ENCODE assay signal across 15 mouse cellular contexts in genomic region chr17:24532045-24532444, GRCm38 (mm10). TPM values are rescaled to one million over a fixed set of nuclear protein-coding genes. Genes with fewer than 3 reads are reported as not detected.
DNase-seq lines count a peak whose midpoint lies in the region; ATAC-seq and TF ChIP-seq lines count a peak whose summit lies in the region.
"Had no signal": no experiment of that assay in that cellular context is flagged by ENCODE, and none has a peak within 500 bp of the region (broad histone marks: within the 10 kb centered on the region; RNA-seq: fewer than 3 reads in every experiment).

No protein-coding gene starts in this region.

- no peaks in the 10 kb centered on the region for H3K27me3 ChIP-seq in forebrain, embryonic 13.5 days
- H3K27me3 ChIP-seq in forebrain, embryonic 16.5 days (replicated peaks; ENCODE audit: control insufficient read depth, insufficient read depth, low read length) = no peaks in the 10 kb centered on the region
- no peaks in the 10 kb centered on the region for H3K27me3 ChIP-seq in liver, embryonic 11.5 days (replicated peaks; ENCODE audit: control insufficient read depth, insufficient read depth, low read length)
- H3K27me3 ChIP-seq in limb, embryonic 12.5 days = no peaks in the 10 kb centered on the region
- H3K27me3 ChIP-seq: liver, embryonic 13.5 days had no signal

- 0 out of 2 replicates have a peak overlapping the region, but pooled peaks have one; percentile 68 for H3K4me2 ChIP-seq in forebrain, embryonic 13.5 days
- H3K4me2 ChIP-seq in forebrain, embryonic 16.5 days (ENCODE audit: low read length) = no peak overlapping the region
- no peak overlapping the region for H3K4me2 ChIP-seq in liver, embryonic 11.5 days
- H3K4me2 ChIP-seq in limb, embryonic 12.5 days = 0 out of 2 replicates have a peak overlapping the region, but pooled peaks have one; percentile 78

- no peak overlapping the region for H3K4me3 ChIP-seq in forebrain, embryonic 13.5 days
- H3K4me3 ChIP-seq in forebrain, embryonic 16.5 days (replicated peaks; ENCODE audit: low read length) = no peak overlapping the region
- H3K4me3 ChIP-seq in liver, embryonic 11.5 days (ENCODE audit: low read depth, low read length) = no peak overlapping the region
- H3K4me3 ChIP-seq in cortical plate, adult 2 months (ENCODE audit: insufficient read depth, low read length) = peak overlapping the region; percentile 56
- no peak overlapping the region for H3K4me3 ChIP-seq in limb, embryonic 12.5 days (replicated peaks)

- no peak for ATAC-seq in forebrain, embryonic 13.5 days
- no peak for ATAC-seq in forebrain, embryonic 16.5 days
- ATAC-seq in liver, embryonic 11.5 days (replicated peaks; ENCODE audit: low FRiP score) = no peak
- ATAC-seq in limb, embryonic 12.5 days (ENCODE audit: insufficient number of reproducible peaks, insufficient read depth, low FRiP score, low TSS enrichment, low read depth) = no peak
- ATAC-seq in granulocyte monocyte progenitor cell, adult 5-6 weeks (replicated peaks; ENCODE audit: poor library complexity, severe bottlenecking) = no peak

- DNase-seq in liver, embryonic 11.5 days (ENCODE audit: low spot score) = no peak
- DNase-seq in liver = no peak
- DNase-seq in Muller cell, postnatal 12 days (ENCODE audit: inconsistent ontology term) = no peak
- DNase-seq: adrenal gland, adult 8-10 months; gastrocnemius, postnatal 14 days; kidney, postnatal 14 days; layer of hippocampus, postnatal 36 days; liver, embryonic 13.5 days; lung, postnatal 4 days; right cerebral cortex, adult 18-20 months had no signal

- H3K4me1 ChIP-seq in forebrain, embryonic 13.5 days = peaks cover 55% of the 10 kb centered on the region
- peaks cover 51% of the 10 kb centered on the region for H3K4me1 ChIP-seq in forebrain, embryonic 16.5 days (replicated peaks; ENCODE audit: control insufficient read depth, insufficient read depth, low read length)
- H3K4me1 ChIP-seq in liver, embryonic 11.5 days (replicated peaks; ENCODE audit: control insufficient read depth, insufficient read depth, low read length) = peaks cover 22% of the 10 kb centered on the region
- H3K4me1 ChIP-seq in cortical plate, adult 2 months (ENCODE audit: control insufficient read depth, insufficient read depth, low read length) = peaks cover 19% of the 10 kb centered on the region
- peaks cover 45% of the 10 kb centered on the region for H3K4me1 ChIP-seq in limb, embryonic 12.5 days (replicated peaks)

- H3K9me3 ChIP-seq in forebrain, embryonic 13.5 days (replicated peaks) = no peaks in the 10 kb centered on the region
- no peaks in the 10 kb centered on the region for H3K9me3 ChIP-seq in forebrain, embryonic 16.5 days (ENCODE audit: control insufficient read depth, low read length)
- H3K9me3 ChIP-seq in liver, embryonic 11.5 days (ENCODE audit: control insufficient read depth, low read length) = no peaks in the 10 kb centered on the region
- no peaks in the 10 kb centered on the region for H3K9me3 ChIP-seq in limb, embryonic 12.5 days
- H3K9me3 ChIP-seq: liver, embryonic 13.5 days had no signal

- H3K9ac ChIP-seq in forebrain, embryonic 13.5 days = peak overlapping the region; percentile 57; the same call in 1 of the 2 replicates
- H3K9ac ChIP-seq in forebrain, embryonic 16.5 days (replicated peaks; ENCODE audit: low read depth, low read length) = no peak overlapping the region
- H3K9ac ChIP-seq in liver, embryonic 11.5 days (ENCODE audit: low read depth, low read length) = no peak overlapping the region
- H3K9ac ChIP-seq in limb, embryonic 12.5 days (replicated peaks) = 0 out of 2 replicates have a peak overlapping the region, but pooled peaks have one; percentile 31

- WGBS in forebrain, embryonic 13.5 days = 79% methylated on average over 7 of the region's 7 CpGs
- WGBS in forebrain, embryonic 16.5 days = 79% methylated on average over 7 of the region's 7 CpGs
- 76% methylated on average over 7 of the region's 7 CpGs for WGBS in liver, embryonic 11.5 days
- 66% methylated on average over 7 of the region's 7 CpGs for WGBS in limb, embryonic 12.5 days

- TF ChIP-seq CTCF in cortical plate, adult 2 months (IDR thresholded peaks at IDR 0.05; ENCODE audit: extremely low read depth, insufficient read depth, low read length) = no peak

- peaks cover 15% of the 10 kb centered on the region for H3K36me3 ChIP-seq in forebrain, embryonic 13.5 days (ENCODE audit: poor library complexity, severe bottlenecking)
- no peaks in the 10 kb centered on the region for H3K36me3 ChIP-seq in forebrain, embryonic 16.5 days (ENCODE audit: control insufficient read depth, insufficient read depth)
- H3K36me3 ChIP-seq in liver, embryonic 11.5 days (ENCODE audit: control insufficient read depth, insufficient read depth, low read length) = peaks cover 10% of the 10 kb centered on the region
- peaks cover 15% of the 10 kb centered on the region; the same call in 1 of the 2 replicates for H3K36me3 ChIP-seq in limb, embryonic 12.5 days

- TF ChIP-seq POLR2A in cortical plate, adult 2 months (IDR thresholded peaks at IDR 0.05; ENCODE audit: extremely low read depth, insufficient read depth, low read length) = no peak

- H3K27ac ChIP-seq in forebrain, embryonic 13.5 days = no peak overlapping the region
- no peak overlapping the region for H3K27ac ChIP-seq in forebrain, embryonic 16.5 days (ENCODE audit: low read length)
- H3K27ac ChIP-seq in liver, embryonic 11.5 days (ENCODE audit: low read depth, low read length) = peak overlapping the region; percentile 37; the same call in 1 of the 2 replicates
- peak overlapping the region; percentile 32; the same call in 1 of the 2 replicates for H3K27ac ChIP-seq in cortical plate, adult 2 months (ENCODE audit: insufficient read depth, low read length)
- H3K27ac ChIP-seq in limb, embryonic 12.5 days = no peak overlapping the region
- H3K27ac ChIP-seq: liver, embryonic 13.5 days had no signal

RNA-seq across cellular contexts. Expression of gene Rab26, which starts 2.0 kb away (rescaled TPM):
- 3.7 and 4.1 TPM in 2 replicates for polyA plus RNA-seq in forebrain, embryonic 13.5 days (2015; fragmentation: Nextera tagmentation; extraction: Ambion mirVana)
- 6.8 and 10.9 TPM in 2 replicates for polyA plus RNA-seq in forebrain, embryonic 16.5 days (2015; fragmentation: Nextera tagmentation; extraction: Ambion mirVana)
- polyA plus RNA-seq in liver, embryonic 11.5 days (2014; fragmentation: Nextera tagmentation; extraction: Ambion mirVana) = 2.0 and 2.4 TPM in 2 replicates
- 97.3 and 102 TPM in 2 replicates for polyA plus RNA-seq in cortical plate, adult 2 months (2012; rRNA removed)
- polyA plus RNA-seq in limb, embryonic 12.5 days (2016; fragmentation: Nextera tagmentation; extraction: Ambion mirVana) = 3.2 and 4.0 TPM in 2 replicates
- 0.77 TPM in 1 of 2 replicates, not detected in the other for total RNA-seq in granulocyte monocyte progenitor cell, adult 5-6 weeks (2014; fragmentation: Nextera tagmentation)
- total RNA-seq in granulocyte monocyte progenitor cell, adult 5-6 weeks (2017) = 1.1 TPM in 1 of 2 replicates, not detected in the other

RNA-seq across cellular contexts. Expression of gene Traf7, which starts 4.3 kb away (rescaled TPM):
- 97.1 and 109 TPM in 2 replicates for polyA plus RNA-seq in forebrain, embryonic 13.5 days (2015; fragmentation: Nextera tagmentation; extraction: Ambion mirVana)
- 108 and 121 TPM in 2 replicates for polyA plus RNA-seq in forebrain, embryonic 16.5 days (2015; fragmentation: Nextera tagmentation; extraction: Ambion mirVana)
- 81.0 and 90.7 TPM in 2 replicates for polyA plus RNA-seq in liver, embryonic 11.5 days (2014; fragmentation: Nextera tagmentation; extraction: Ambion mirVana)
- 176 and 187 TPM in 2 replicates for polyA plus RNA-seq in cortical plate, adult 2 months (2012; rRNA removed)
- 97.4 and 101 TPM in 2 replicates for polyA plus RNA-seq in limb, embryonic 12.5 days (2016; fragmentation: Nextera tagmentation; extraction: Ambion mirVana)
- 83.9 and 102 TPM in 2 replicates for total RNA-seq in granulocyte monocyte progenitor cell, adult 5-6 weeks (2014; fragmentation: Nextera tagmentation)
- 61.5 and 104 TPM in 2 replicates for total RNA-seq in granulocyte monocyte progenitor cell, adult 5-6 weeks (2017)

RNA-seq across cellular contexts. Expression of gene Pkd1, which starts 17.6 kb away (rescaled TPM):
- polyA plus RNA-seq in forebrain, embryonic 13.5 days (2015; fragmentation: Nextera tagmentation; extraction: Ambion mirVana) = 11.9 and 16.9 TPM in 2 replicates
- 18.3 and 27.6 TPM in 2 replicates for polyA plus RNA-seq in forebrain, embryonic 16.5 days (2015; fragmentation: Nextera tagmentation; extraction: Ambion mirVana)
- 8.7 and 12.2 TPM in 2 replicates for polyA plus RNA-seq in liver, embryonic 11.5 days (2014; fragmentation: Nextera tagmentation; extraction: Ambion mirVana)
- polyA plus RNA-seq in cortical plate, adult 2 months (2012; rRNA removed) = 82.0 and 91.8 TPM in 2 replicates
- polyA plus RNA-seq in limb, embryonic 12.5 days (2016; fragmentation: Nextera tagmentation; extraction: Ambion mirVana) = 23.2 and 32.2 TPM in 2 replicates
- total RNA-seq in granulocyte monocyte progenitor cell, adult 5-6 weeks (2014; fragmentation: Nextera tagmentation) = 18.9 and 19.0 TPM in 2 replicates
- total RNA-seq in granulocyte monocyte progenitor cell, adult 5-6 weeks (2017) = 5.9 and 9.1 TPM in 2 replicates

RNA-seq across cellular contexts. Expression of gene Caskin1, which starts 43.6 kb away (rescaled TPM):
- polyA plus RNA-seq in forebrain, embryonic 13.5 days (2015; fragmentation: Nextera tagmentation; extraction: Ambion mirVana) = 15.0 and 16.7 TPM in 2 replicates
- 18.8 and 30.4 TPM in 2 replicates for polyA plus RNA-seq in forebrain, embryonic 16.5 days (2015; fragmentation: Nextera tagmentation; extraction: Ambion mirVana)
- 0.47 and 0.56 TPM in 2 replicates for polyA plus RNA-seq in liver, embryonic 11.5 days (2014; fragmentation: Nextera tagmentation; extraction: Ambion mirVana)
- 106 and 109 TPM in 2 replicates for polyA plus RNA-seq in cortical plate, adult 2 months (2012; rRNA removed)
- polyA plus RNA-seq in limb, embryonic 12.5 days (2016; fragmentation: Nextera tagmentation; extraction: Ambion mirVana) = 6.1 and 6.5 TPM in 2 replicates
- total RNA-seq in granulocyte monocyte progenitor cell, adult 5-6 weeks (2014; fragmentation: Nextera tagmentation) = not detected in 2 replicates
- total RNA-seq in granulocyte monocyte progenitor cell, adult 5-6 weeks (2017) = not detected in 2 replicates

RNA-seq across cellular contexts. Expression of gene Mlst8, which starts 53.2 kb away (rescaled TPM):
- 33.9 and 39.1 TPM in 2 replicates for polyA plus RNA-seq in forebrain, embryonic 13.5 days (2015; fragmentation: Nextera tagmentation; extraction: Ambion mirVana)
- polyA plus RNA-seq in forebrain, embryonic 16.5 days (2015; fragmentation: Nextera tagmentation; extraction: Ambion mirVana) = 38.9 and 42.4 TPM in 2 replicates
- polyA plus RNA-seq in liver, embryonic 11.5 days (2014; fragmentation: Nextera tagmentation; extraction: Ambion mirVana) = 22.3 TPM in 2 replicates
- polyA plus RNA-seq in cortical plate, adult 2 months (2012; rRNA removed) = 37.0 and 39.1 TPM in 2 replicates
- polyA plus RNA-seq in limb, embryonic 12.5 days (2016; fragmentation: Nextera tagmentation; extraction: Ambion mirVana) = 34.7 and 35.5 TPM in 2 replicates
- 21.2 and 21.6 TPM in 2 replicates for total RNA-seq in granulocyte monocyte progenitor cell, adult 5-6 weeks (2014; fragmentation: Nextera tagmentation)
- total RNA-seq in granulocyte monocyte progenitor cell, adult 5-6 weeks (2017) = 21.8 and 27.8 TPM in 2 replicates

Comparison
In these comparisons a context has a peak if more than half of its experiments do, and no peak if none do; other contexts are left out.
1. H3K4me2 ChIP-seq: peak in forebrain, embryonic 13.5 days (single experiment) and limb, embryonic 12.5 days (single experiment); none in forebrain, embryonic 16.5 days (single experiment) and liver, embryonic 11.5 days (single experiment).
2. H3K9ac ChIP-seq: peak in forebrain, embryonic 13.5 days (single experiment) and limb, embryonic 12.5 days (single experiment); none in forebrain, embryonic 16.5 days (single experiment) and liver, embryonic 11.5 days (single experiment).
3. H3K27ac ChIP-seq: peak in liver, embryonic 11.5 days (single experiment) and cortical plate, adult 2 months (single experiment); none in forebrain, embryonic 13.5 days (single experiment), forebrain, embryonic 16.5 days (single experiment) and limb, embryonic 12.5 days (single experiment).